Mouse (Mus musculus) monocyte, adult 5-6 weeks (primary cell): ENCODE results near the gene Hcn1. TPM values are rescaled to one million over a fixed set of nuclear protein-coding genes. Genes with fewer than 3 reads are reported as not detected.

Experiments used
- ATAC-seq: fragments of 153-309, 156-312 bp; replicated peaks from 2 replicates; pipeline ENCODE4 v1.8.0; 2017; ENCODE audit warnings: mild to moderate bottlenecking; ENCODE audit not compliant: low TSS enrichment, insufficient number of reproducible peaks, severe bottlenecking, poor library complexity, low FRiP score
- total RNA-seq: library from RNA; stranded (forward); fragments of 200-1000, 200-491, 200-594 nt; gene quantifications from 3 replicates; pipeline ENCODE4 v1.2.3, GENCODE M21; 2017

Hcn1 gene
- total RNA-seq, 1 experiment from 2014 or later: not detected

DNA sequence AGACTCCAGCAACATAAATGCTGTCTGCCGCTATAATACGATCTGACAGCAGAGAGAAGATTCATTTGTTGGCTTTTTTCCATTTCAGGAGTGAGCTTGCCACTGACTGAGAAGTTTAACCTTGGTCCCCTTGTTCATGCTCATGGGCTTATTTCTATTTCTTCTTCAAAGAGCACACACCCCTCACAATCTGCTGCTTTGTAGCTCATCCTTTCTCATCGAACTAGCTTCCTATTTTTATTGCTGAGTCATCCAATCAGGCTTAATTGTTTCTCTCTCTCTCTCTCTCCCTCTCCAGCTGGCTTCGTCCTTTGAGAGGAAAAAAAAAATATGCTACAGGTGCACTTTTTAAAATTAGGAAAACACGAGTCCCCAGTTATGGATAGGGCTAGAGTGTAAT, 74.3 kb downstream of the Hcn1 start:
- no peak for ATAC-seq

DNA sequence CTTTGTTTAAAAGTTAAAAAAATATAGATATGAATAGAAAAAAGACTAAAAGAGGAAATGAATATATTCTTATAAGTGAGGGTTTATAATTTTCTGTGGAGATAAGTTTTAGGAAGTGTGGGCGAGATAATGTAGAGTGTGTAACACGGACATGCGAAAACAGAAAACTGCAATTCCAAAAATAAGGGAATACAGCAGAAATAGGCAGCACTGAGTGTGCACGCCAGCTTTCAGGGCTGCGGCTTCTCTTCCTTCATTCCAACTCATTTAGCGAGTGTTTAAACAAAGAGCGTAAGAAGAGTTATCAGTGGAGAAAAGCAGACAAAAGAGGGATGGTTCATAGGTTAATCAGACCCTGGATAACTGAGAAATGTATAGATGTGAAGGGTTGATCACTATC, 85.5 kb downstream of the Hcn1 start:
- ATAC-seq: no peak

DNA sequence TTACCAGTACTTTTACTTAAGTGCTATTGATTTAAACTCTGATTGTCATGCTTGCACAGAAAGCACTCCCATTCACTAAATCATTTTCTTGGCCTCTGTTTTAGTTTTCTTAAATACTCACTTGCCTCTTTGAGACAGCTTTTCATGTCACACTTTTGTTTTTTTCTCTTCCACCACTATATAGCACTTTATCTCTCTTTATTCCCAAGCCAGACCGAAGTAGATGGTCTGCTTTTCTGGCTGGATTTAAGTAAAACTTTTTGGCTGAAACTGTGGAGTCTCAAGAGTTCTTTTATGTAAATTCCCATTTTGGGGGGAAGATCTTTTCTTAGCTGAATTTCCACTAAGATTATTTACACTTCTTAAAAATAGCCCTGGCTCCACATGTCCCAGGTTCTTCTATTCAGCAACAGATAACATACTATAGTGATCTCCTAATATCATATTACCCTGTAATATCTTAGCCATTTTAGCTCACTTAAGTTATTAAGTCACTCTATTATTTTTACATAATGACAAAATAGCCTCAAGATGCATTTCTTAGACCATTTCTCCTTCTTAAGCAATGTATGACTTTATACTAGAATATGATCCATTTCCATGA, 92.7 kb downstream of the Hcn1 start:
- no peak for ATAC-seq

DNA sequence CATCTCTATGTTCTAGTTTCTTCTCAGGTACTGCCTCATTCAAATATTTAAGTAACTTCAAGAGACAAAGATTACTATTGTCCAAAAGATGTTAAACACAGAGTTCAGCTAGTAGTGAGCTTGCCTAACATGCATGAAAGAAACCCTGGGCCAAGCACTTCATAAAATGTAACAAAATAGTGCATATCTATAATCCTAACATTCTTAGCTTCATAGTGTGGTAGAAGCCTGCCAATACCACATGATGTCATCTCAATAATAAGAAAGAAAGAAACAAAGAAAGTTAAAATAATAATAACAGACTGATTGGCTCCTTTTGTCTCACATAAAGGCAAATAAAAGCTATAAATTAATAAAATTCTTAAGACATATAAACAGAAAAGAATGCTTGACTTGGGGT, 103.5 kb downstream of the Hcn1 start:
- no peak for ATAC-seq

DNA sequence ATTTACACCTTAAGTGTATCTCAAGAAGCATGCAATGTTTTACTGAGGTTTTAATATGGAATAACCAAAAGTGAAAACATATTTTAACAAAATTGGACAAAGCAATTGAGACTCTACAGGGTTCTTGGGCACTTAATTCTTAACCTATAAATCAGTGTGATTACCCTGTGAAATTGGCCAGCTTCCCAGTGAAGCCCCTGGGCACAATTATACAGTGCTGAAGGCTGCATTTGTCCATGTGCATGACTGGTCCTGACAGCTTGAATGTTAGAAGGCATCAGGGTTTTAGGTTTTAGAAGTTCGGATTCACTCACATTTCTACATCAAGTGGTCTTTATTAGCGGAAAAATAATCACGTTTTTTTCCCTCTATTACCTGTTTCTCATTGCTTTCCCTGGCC, 103.9 kb downstream of the Hcn1 start:
- no peak for ATAC-seq

DNA sequence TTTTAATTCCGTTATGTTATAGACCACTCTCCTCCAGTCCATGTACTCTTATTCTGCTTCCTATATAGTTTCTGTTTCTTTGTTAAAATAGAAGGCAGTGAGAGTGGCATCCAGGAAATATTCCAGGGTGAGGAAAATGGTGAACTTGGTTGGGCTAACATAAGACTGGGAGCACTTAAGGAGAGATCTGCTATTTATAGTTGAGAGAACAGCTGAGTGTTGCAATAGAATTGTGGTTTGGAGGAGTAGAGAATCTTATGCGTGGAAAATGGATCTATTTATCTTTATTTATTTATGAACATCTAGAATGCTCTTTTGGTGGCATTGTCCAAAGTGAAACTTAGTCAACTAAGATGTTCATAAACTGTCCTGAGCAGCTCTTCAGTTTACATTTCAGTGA, 104.4 kb downstream of the Hcn1 start:
- ATAC-seq: no peak

DNA sequence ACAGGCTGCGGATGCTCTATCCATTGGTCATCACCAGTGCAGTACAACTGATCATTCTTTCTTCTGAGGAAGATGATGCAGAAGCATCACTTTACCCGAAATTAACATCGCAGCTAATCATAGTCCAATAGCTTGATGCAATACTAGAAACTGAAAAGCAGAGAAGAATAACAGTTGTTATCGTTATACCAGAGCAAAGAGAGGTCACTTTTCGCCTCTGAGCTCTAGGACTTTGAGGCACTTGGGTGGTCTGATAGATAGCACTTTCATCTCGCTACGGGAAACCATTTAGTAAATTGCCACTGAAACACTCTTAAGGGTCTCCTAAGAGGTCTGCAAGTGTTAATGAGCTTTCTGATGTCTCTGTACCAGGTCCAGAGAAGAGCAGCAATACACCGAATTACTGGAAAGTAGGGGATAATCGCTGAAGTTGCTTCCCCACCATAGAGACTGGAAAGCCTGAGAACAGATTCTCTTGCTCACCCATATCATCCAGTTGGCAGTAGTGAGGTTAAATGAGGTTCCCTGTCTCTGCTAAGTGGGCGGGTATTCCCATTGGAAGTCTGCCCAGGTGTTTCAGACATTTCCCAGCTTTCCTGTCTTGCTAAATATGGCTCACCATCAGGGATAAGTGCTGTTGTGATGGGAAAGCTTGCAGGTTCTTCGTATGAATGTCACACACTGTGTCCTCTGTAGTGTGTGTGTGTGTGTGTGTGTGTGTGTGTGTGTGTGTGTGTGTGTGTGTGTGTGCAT, 105.0 kb downstream of the Hcn1 start:
- ATAC-seq: no peak

DNA sequence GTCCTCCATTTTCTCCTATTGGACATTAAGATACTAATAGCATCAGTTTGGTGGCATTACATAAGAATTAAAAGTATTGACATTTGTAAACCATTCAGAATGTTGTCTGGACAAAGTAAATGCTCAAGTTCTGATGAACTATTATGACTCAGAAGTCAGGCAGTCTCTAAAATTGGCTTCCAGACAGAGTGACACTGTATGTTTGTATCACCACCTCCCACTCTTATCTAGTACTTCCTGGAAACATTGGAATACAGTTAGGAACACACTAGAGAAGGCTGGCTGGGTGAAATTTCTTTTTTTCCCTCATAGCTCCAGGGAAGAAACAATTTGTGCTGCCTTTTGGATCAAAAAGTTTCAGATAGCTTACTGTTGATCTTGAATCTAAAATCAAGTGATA, 108.7 kb downstream of the Hcn1 start:
- no peak for ATAC-seq

DNA sequence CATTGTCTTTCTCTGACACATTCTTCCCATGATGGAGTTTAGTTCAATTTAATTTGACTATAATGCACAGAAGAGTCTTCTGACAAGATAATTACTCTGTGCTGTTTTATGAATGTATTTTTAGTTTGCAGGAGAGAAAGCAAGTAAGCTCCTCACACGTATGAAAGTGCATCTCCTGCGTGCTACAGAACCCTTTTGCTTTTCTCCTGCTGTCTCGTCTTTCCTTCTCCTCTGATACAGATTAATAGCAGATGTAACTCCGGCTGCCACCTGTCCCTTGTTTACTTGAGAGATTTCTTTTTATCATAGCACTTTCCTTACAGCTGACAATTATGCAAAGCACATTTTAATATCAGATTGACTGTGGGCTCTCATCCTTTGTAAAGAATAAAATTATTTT, 120.0 kb downstream of the Hcn1 start:
- no peak for ATAC-seq

DNA sequence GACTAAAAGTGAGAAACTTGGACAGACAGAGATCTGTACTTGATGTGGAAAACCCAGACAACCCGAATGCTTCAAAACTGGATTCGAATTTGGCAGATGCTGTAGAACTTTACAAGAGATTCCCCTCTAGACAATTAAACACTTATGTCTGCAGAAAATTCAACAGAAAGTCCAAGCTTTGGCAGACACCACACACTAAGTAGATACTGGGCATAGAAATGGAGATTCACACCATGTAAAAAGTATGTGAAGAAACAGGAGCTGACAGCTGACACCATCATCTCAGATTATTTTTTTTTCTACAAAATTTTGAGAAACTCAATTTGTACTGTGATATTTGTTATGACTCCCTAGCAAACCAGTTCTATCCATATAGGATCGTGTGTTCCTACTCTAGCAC, 122.0 kb downstream of the Hcn1 start:
- no peak for ATAC-seq

DNA sequence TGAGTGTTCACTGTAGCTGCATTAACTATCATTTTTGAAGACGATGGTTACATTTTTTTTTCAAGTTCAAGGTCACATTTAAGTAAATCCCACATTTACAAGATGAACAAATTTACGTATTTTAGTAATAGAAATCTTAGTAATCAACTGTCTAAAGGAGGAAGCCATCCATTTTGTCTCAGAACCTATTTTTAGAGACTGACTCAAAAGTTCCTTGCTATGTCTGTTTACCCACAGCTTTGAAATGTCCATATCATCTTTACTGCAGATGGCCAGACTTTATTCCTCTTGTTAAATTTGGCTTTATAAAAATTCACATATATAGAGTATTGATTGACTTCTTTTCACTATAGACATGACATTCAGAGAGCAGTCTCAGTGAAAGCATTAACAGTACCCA, 126.3 kb downstream of the Hcn1 start:
- ATAC-seq: no peak

DNA sequence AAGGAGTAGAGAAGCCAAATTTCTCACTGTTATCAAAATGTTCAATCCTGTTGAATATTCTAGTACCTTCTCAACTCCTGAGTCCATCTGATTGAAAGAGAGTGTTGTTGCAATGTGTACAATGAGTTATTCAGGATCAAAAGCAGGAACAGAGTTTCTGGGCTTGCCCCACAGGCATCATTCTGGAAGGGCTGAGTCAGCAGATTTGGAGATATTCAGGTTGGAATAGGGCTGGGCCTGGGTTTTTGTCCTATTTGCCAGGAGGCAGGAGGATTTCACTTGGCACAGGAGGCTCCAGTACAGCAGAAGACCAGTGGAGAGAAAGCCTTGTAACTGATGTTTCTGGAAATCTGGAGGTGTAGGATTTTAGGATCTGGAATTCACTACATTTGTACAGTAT, 130.6 kb downstream of the Hcn1 start:
- no peak for ATAC-seq

DNA sequence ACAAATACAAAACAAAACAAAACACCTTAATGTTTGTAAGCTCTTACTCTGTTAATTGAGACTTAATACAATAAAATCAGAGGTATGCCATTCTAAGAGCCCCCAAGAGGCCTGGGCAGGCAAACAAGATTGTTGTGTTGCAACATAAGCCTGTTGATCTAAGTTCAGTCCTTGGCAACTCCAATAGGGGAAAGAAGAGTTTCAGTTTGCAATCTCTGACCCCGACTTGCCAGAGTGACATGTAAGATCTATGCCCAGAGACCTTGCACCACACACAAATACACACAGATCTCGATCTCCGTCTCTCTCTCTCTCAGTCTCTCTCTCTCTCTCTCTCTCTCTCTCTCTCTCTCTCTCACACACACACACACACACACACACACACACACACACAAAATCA, 142.3 kb downstream of the Hcn1 start:
- no peak for ATAC-seq

DNA sequence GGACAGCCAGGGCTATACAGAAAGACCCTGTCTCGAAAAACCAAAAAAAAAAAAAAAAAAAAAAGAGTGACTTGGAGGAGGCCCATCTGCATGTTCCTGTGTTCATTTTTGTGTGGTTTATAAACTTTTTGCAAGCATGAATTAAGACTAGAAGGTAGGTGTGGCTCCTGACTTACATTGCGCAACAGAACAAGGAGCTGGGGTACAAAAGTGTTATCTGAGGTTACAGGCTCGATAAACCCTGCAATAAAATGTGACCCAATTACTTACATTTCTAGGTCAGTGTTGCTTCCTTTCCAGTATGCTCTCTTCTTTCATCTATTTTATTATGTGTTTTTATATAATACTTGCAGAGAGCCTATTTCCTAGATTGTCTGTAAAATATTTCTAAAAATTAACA, 143.1 kb downstream of the Hcn1 start:
- no peak for ATAC-seq

DNA sequence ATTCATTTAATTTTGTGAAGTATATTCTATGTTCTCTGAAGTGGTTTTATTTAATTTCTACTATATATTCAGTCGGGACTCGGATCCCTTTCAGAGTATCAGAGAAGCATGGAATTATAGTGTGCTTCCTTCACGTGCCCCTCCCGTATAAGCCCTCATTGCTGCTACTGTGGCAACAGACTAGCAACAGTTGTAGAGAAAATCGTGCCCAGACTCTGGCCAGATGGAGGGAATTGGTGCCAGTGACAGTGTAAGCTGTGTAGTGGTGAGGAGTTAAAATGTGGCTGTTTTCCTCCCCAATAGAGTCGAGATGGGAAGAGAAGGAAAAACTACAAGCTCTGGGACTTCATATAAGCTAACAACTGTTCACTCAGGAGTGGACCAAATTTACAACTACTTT, 163.4 kb downstream of the Hcn1 start:
- no peak for ATAC-seq

DNA sequence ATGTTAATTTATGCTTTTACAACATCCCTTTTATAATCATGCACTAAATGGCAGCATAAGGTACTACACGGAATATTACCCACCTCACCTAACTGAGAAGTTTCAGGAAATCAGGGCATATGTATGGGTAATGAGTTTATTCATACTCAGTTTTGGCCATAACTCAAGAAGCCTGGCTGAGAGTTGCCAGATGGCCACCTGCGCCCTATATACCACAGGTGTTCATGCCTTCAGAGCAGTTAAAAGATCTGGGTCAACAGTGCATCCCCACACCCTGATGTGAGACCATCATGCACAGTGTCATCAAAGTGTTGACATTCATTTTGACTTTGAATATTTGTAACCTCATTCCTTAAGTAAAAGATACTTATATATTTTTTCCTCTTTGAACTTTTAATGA, 183.3 kb downstream of the Hcn1 start:
- no peak for ATAC-seq

DNA sequence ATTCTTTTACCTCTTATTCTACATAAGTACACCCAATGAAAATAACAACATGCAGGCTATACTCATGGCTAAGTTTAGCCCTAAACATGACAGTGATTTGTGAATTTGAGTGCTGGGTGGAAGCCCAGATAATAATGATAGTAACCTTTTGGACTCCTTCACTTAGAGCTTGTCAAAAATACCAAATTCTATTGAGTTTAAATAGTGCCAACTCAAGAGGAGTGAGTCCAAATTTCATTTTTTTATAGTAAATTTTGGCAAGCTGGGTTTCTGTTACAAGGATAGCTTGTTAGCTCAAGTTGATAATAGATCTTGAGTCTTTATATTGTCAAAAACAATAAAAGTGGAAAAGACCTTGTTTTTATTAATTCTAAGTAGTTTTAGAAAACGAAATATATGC, 190.7 kb downstream of the Hcn1 start:
- no peak for ATAC-seq

DNA sequence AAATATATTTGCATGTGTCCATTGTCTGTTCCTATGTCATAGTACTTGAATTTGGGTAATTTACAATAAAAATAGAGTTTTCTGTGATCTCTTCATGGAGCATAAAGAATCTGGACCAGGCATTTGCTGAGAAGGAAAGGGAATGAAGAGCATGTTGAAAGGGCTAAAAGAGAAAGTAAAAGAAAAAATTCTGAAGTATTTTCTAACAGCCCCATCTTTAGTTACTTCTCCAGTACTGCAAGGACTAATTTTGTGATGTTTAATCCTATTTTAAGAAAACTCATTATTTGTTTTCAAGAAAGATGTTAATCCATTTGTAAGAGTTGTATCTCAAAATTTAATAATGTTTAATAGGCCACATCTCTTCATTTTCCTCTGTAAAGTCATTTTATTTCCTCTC, 198.9 kb downstream of the Hcn1 start:
- no peak for ATAC-seq

DNA sequence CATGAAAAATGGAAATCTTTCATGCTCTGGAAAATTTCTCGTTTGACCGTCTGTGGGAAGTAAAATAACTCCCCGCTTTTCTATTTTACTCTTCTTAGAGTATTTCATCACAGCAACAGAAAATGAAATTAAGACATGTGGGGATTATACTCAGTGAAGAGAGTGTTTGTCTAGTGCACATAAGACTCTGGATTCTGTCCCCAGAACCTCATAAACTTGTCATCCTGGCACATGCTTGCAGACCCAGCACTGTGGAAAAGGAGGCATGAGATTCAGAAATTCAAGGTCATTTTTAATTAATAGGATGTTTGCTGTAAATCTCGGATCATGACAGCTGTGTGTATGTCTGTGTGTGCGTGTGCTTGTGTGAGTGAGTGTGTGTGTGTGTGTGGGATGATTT, 225.5 kb downstream of the Hcn1 start:
- ATAC-seq: no peak

DNA sequence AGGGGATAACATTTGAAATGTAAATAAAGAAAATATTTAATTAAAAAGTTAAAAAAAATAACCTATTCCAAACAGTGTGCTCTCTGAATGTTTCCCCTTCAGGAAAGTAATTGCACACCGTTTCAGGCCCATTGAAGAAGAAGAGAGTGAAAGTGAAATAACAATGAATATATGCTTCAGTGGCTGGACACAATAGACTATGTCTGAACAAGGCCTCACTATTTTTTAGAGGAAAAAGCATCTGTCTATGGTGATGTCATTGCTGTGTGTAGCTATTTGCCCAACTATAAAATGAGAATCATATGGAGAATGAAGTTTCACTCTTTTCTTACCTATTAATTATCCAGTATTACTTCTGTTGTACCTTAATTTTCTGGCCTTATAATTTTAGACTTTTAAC, 234.5 kb downstream of the Hcn1 start:
- ATAC-seq: no peak

DNA sequence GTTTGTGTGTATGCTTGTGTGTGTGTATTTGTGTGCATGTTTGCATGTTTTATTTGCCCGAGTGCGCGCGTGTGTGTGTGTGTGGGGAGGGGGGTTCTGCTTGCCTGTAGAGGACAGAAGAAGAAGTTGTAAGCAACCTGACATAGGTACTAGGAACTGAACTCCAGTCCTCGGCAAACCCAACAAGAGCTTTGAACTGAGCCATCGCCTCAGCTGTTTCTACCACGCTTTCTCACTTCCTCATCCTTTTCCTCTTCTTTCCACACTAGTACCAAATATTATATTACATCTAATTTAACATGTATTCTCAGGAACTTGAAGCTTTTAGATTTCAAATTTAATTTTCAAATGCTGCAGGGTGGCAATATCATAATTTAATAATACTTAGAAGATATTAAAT, 236.1 kb downstream of the Hcn1 start:
- ATAC-seq: no peak
